Mouse (Mus musculus): Measurements from ENCODE around the gene Slc22a6. TPM values are rescaled to one million over a fixed set of nuclear protein-coding genes. Genes with fewer than 3 reads are reported as not detected.

Gene Slc22a6
- total RNA-seq, 2 experiments from 2014 or later, result not detected

Other genes starting within 250 kb of the Slc22a6 start
- not detected in 2 replicates for gene Slc22a30, start 212.9 kb upstream of the Slc22a6 start, total RNA-seq (2015)
- not detected in 2 replicates for gene Slc22a30, start 212.9 kb upstream of the Slc22a6 start, total RNA-seq (2017)
- gene Slc22a8, start 26.8 kb upstream of the Slc22a6 start, total RNA-seq (2015), result not detected in 2 replicates
- not detected in 2 replicates for gene Slc22a8, start 26.8 kb upstream of the Slc22a6 start, total RNA-seq (2017)
- gene Chrm1, start 45.8 kb downstream of the Slc22a6 start, total RNA-seq (2015), result 0.16 and 0.25 TPM in 2 replicates
- 0.04 TPM in 2 replicates for gene Chrm1, start 45.8 kb downstream of the Slc22a6 start, total RNA-seq (2017)
- 26.3 and 32.6 TPM in 2 replicates for gene Slc3a2, start 105.3 kb downstream of the Slc22a6 start, total RNA-seq (2015)
- gene Slc3a2, start 105.3 kb downstream of the Slc22a6 start, total RNA-seq (2017), result 31.6 and 34.1 TPM in 2 replicates
- 30.3 and 37.1 TPM in 2 replicates for gene Wdr74, start 117.8 kb downstream of the Slc22a6 start, total RNA-seq (2015)
- 38.2 and 38.5 TPM in 2 replicates for gene Wdr74, start 117.8 kb downstream of the Slc22a6 start, total RNA-seq (2017)
- 0.83 TPM in 1 of 2 replicates, not detected in the other for gene 1700092M07Rik, start 122.7 kb downstream of the Slc22a6 start, total RNA-seq (2015)
- 1.3 TPM in 1 of 2 replicates, not detected in the other for gene 1700092M07Rik, start 122.7 kb downstream of the Slc22a6 start, total RNA-seq (2017)
- 40.9 and 55.3 TPM in 2 replicates for gene Stx5a, start 123.4 kb downstream of the Slc22a6 start, total RNA-seq (2015)
- gene Stx5a, start 123.4 kb downstream of the Slc22a6 start, total RNA-seq (2017), result 40.8 and 65.6 TPM in 2 replicates
- 257 and 292 TPM in 2 replicates for gene Nxf1, start 139.0 kb downstream of the Slc22a6 start, total RNA-seq (2015)
- 69.7 and 76.0 TPM in 2 replicates for gene Nxf1, start 139.0 kb downstream of the Slc22a6 start, total RNA-seq (2017)
- 28.1 and 36.6 TPM in 2 replicates for gene Tmem223, start 153.0 kb downstream of the Slc22a6 start, total RNA-seq (2015)
- gene Tmem223, start 153.0 kb downstream of the Slc22a6 start, total RNA-seq (2017), result 11.6 and 12.0 TPM in 2 replicates
- 172 and 177 TPM in 2 replicates for gene Tmem179b, start 156.4 kb downstream of the Slc22a6 start, total RNA-seq (2015)
- gene Tmem179b, start 156.4 kb downstream of the Slc22a6 start, total RNA-seq (2017), result 98.4 and 108 TPM in 2 replicates
- 5.1 and 6.2 TPM in 2 replicates for gene Taf6l, start 168.4 kb downstream of the Slc22a6 start, total RNA-seq (2015)
- 8.9 and 9.8 TPM in 2 replicates for gene Taf6l, start 168.4 kb downstream of the Slc22a6 start, total RNA-seq (2017)
- 124 and 125 TPM in 2 replicates for gene Polr2g, start 180.5 kb downstream of the Slc22a6 start, total RNA-seq (2015)
- 54.1 and 58.2 TPM in 2 replicates for gene Polr2g, start 180.5 kb downstream of the Slc22a6 start, total RNA-seq (2017)
- 0.62 and 2.3 TPM in 2 replicates for gene Zbtb3, start 184.5 kb downstream of the Slc22a6 start, total RNA-seq (2015)
- gene Zbtb3, start 184.5 kb downstream of the Slc22a6 start, total RNA-seq (2017), result 1.8 and 2.5 TPM in 2 replicates
- 28.6 and 31.0 TPM in 2 replicates for gene Ttc9c, start 201.3 kb downstream of the Slc22a6 start, total RNA-seq (2015)
- gene Ttc9c, start 201.3 kb downstream of the Slc22a6 start, total RNA-seq (2017), result 53.6 and 63.7 TPM in 2 replicates
- gene Hnrnpul2, start 202.0 kb downstream of the Slc22a6 start, total RNA-seq (2015), result 52.3 and 56.0 TPM in 2 replicates
- gene Hnrnpul2, start 202.0 kb downstream of the Slc22a6 start, total RNA-seq (2017), result 72.8 and 94.4 TPM in 2 replicates
- not detected in 2 replicates for gene AC129217.1, start 211.7 kb downstream of the Slc22a6 start, total RNA-seq (2015)
- gene AC129217.1, start 211.7 kb downstream of the Slc22a6 start, total RNA-seq (2017), result 1.8 and 5.9 TPM in 2 replicates
- 84.8 and 97.8 TPM in 2 replicates for gene Bscl2, start 219.4 kb downstream of the Slc22a6 start, total RNA-seq (2015)
- gene Bscl2, start 219.4 kb downstream of the Slc22a6 start, total RNA-seq (2017), result 48.1 and 49.6 TPM in 2 replicates
- gene Gng3, start 221.2 kb downstream of the Slc22a6 start, total RNA-seq (2015), result 0.16 TPM in 1 of 2 replicates, not detected in the other
- not detected in 2 replicates for gene Gng3, start 221.2 kb downstream of the Slc22a6 start, total RNA-seq (2017)
- 0.16 and 0.55 TPM in 2 replicates for gene Lrrn4cl, start 232.7 kb downstream of the Slc22a6 start, total RNA-seq (2015)
- 0.12 TPM in 1 of 2 replicates, not detected in the other for gene Lrrn4cl, start 232.7 kb downstream of the Slc22a6 start, total RNA-seq (2017)

All from megakaryocyte, adult 5-6 weeks (primary cell).